In genomic region chr11:81271422-81271821, GRCm38 (mm10) we compare ENCODE assay signal across 16 mouse cellular contexts.
"Had no signal": no experiment of that assay in that cellular context is flagged by ENCODE, and none has a peak within 500 bp of the region (broad histone marks: within the 10 kb centered on the region; RNA-seq: fewer than 3 reads in every experiment).

No protein-coding gene starts in this region.

- H3K4me1 ChIP-seq: stomach, embryonic 15.5 days had no signal

- H3K27ac ChIP-seq: neural tube, embryonic 13.5 days; neural tube, embryonic 15.5 days; stomach, embryonic 15.5 days; stomach, postnatal 0 days had no signal

- H3K9me3 ChIP-seq: neural tube, embryonic 15.5 days had no signal

- H3K27me3 ChIP-seq: neural tube, embryonic 13.5 days; neural tube, embryonic 15.5 days; stomach, embryonic 15.5 days had no signal

- H3K9ac ChIP-seq: neural tube, embryonic 13.5 days; neural tube, embryonic 15.5 days; stomach, embryonic 15.5 days had no signal

- H3K4me2 ChIP-seq: neural tube, embryonic 13.5 days; neural tube, embryonic 15.5 days; stomach, embryonic 15.5 days had no signal

- DNase-seq: retina, postnatal 1 day; right cerebral cortex, adult 18-20 months; right cerebral cortex, postnatal 14 days; right cerebral cortex, postnatal 25 days; right cerebral cortex, postnatal 4 days; spleen, adult 18-20 months; thymus, adult 18-20 months; thymus, adult 2 months; thymus, postnatal 14 days; thymus, postnatal 25 days; thymus, postnatal 36 days; thymus, postnatal 4 days had no signal

- H3K4me3 ChIP-seq: neural tube, embryonic 13.5 days; neural tube, embryonic 15.5 days; stomach, embryonic 15.5 days had no signal

- H3K36me3 ChIP-seq: neural tube, embryonic 13.5 days; neural tube, embryonic 15.5 days; stomach, embryonic 15.5 days had no signal
